Mouse (Mus musculus): ENCODE results near the gene Rrnad1. TPM values are rescaled to one million over a fixed set of nuclear protein-coding genes. Genes with fewer than 3 reads are reported as not detected.

The Rrnad1 gene
- polyA plus RNA-seq, 1 experiment, result 7.1 TPM

- no peaks in the 10 kb centered on the region for H3K27me3 ChIP-seq (ENCODE audit: control insufficient read depth, insufficient read depth, insufficient read length)
- no peaks in the 10 kb centered on the region for H3K79me2 ChIP-seq (ENCODE audit: control insufficient read depth, insufficient read depth)
- no peak overlapping the region for H3ac ChIP-seq (ENCODE audit: control insufficient read depth, insufficient read length, low read depth)
- no peak overlapping the region for H3K4me3 ChIP-seq (ENCODE audit: insufficient read depth, poor library complexity, severe bottlenecking)
- TF ChIP-seq MYOG (IDR thresholded peaks at IDR 0.05; ENCODE audit: control insufficient read depth, extremely low read depth, insufficient read length) (no peak), USF1 (IDR thresholded peaks at IDR 0.05; ENCODE audit: low read depth) (no peak), MYOD1 (IDR thresholded peaks at IDR 0.05; ENCODE audit: control insufficient read depth, insufficient read length, low read depth) (no peak), MAX (IDR thresholded peaks at IDR 0.05) (no peak), FOSL1 (IDR thresholded peaks at IDR 0.05; ENCODE audit: insufficient read depth, low read length, poor library complexity, severe bottlenecking) (no peak), CEBPB (IDR thresholded peaks at IDR 0.05; ENCODE audit: low read depth) (no peak), CTCF (IDR thresholded peaks at IDR 0.05; ENCODE audit: control insufficient read depth, insufficient read depth, insufficient read length) (no peak)
- H3K36me3 ChIP-seq (ENCODE audit: control insufficient read depth, insufficient read depth), result peaks cover 15% of the 10 kb centered on the region
- no peaks in the 10 kb centered on the region for H3K79me3 ChIP-seq (ENCODE audit: low read depth)
Observed at GRCm38 (mm10) chr3:87947811-87948199, 17.3 kb upstream of the Rrnad1 start.

DNA sequence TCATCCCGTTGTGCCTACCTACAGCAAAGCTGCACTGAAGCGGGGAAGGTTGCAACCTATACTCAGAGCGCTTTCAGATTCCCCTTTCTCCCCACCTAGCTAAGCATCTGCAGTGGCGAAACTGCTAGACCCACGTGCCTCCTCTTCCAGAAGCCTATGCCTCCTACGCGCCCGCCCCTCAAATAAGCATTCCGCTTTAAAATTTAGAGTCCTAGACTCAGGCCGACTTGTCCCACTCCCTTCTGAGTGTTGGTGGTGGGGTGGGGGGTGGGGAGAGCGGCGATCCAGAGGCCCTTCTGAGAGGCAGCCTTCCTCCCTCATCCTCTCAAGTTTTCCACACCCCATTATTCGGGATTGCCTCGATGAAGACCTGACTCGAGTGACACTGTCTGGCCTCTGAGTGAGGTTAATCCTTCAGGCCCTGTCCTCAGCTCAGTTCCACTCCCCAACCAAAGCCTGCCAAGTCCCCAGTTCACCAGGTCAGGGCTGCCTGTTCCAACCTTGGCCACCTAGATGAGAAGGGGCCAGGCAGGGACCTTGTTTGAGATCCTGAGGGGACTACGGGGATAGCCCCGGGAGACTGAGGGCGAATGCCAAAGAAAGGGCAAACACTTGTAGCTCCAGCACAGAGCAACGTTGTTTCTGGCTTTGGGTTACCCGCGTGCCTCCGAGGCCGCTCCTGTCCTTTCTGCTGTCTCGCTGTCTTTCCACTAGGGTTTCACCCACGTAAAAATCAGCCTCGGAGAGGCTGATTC, 16.7 kb upstream of the Rrnad1 start:
- H3K36me3 ChIP-seq (ENCODE audit: control insufficient read depth, insufficient read depth), result peaks cover 21% of the 10 kb centered on the region
- no peak overlapping the region for H3ac ChIP-seq (ENCODE audit: control insufficient read depth, insufficient read length, low read depth)
- no peaks in the 10 kb centered on the region for H3K27me3 ChIP-seq (ENCODE audit: control insufficient read depth, insufficient read depth, insufficient read length)
- H3K79me3 ChIP-seq (ENCODE audit: low read depth), result no peaks in the 10 kb centered on the region
- TF ChIP-seq CTCF (IDR thresholded peaks at IDR 0.05; ENCODE audit: control insufficient read depth, insufficient read depth, insufficient read length) (no peak), MAX (IDR thresholded peaks at IDR 0.05) (no peak), MYOD1 (IDR thresholded peaks at IDR 0.05; ENCODE audit: control insufficient read depth, insufficient read length, low read depth) (no peak), CEBPB (IDR thresholded peaks at IDR 0.05; ENCODE audit: low read depth) (no peak), MYOG (IDR thresholded peaks at IDR 0.05; ENCODE audit: control insufficient read depth, extremely low read depth, insufficient read length) (no peak), USF1 (IDR thresholded peaks at IDR 0.05; ENCODE audit: low read depth) (no peak), FOSL1 (IDR thresholded peaks at IDR 0.05; ENCODE audit: insufficient read depth, low read length, poor library complexity, severe bottlenecking) (no peak)
- no peaks in the 10 kb centered on the region for H3K79me2 ChIP-seq (ENCODE audit: control insufficient read depth, insufficient read depth)
- H3K4me3 ChIP-seq (ENCODE audit: insufficient read depth, poor library complexity, severe bottlenecking), result no peak overlapping the region

DNA sequence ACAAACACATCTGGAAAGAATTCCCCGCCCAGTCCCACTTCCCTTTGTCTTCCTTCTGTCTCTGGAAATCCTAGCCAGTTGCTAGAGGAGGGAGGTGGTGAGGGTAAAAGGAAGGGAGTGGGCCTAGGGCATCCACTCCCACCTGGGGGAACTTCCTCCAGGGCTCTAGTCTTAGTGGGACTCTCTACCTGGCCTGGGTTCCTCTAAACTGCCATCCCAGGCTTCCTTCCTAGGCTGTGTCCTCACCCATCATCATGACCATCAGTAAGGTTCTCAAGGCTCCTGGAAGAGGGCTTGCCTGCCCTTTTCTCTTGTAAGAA, 16.0 kb upstream of the Rrnad1 start:
- Histone ChIP-seq H3K4me3 (ENCODE audit: insufficient read depth, poor library complexity, severe bottlenecking) (no peak overlapping the region), H3K27me3 (ENCODE audit: control insufficient read depth, insufficient read depth, insufficient read length) (no peaks in the 10 kb centered on the region)

DNA sequence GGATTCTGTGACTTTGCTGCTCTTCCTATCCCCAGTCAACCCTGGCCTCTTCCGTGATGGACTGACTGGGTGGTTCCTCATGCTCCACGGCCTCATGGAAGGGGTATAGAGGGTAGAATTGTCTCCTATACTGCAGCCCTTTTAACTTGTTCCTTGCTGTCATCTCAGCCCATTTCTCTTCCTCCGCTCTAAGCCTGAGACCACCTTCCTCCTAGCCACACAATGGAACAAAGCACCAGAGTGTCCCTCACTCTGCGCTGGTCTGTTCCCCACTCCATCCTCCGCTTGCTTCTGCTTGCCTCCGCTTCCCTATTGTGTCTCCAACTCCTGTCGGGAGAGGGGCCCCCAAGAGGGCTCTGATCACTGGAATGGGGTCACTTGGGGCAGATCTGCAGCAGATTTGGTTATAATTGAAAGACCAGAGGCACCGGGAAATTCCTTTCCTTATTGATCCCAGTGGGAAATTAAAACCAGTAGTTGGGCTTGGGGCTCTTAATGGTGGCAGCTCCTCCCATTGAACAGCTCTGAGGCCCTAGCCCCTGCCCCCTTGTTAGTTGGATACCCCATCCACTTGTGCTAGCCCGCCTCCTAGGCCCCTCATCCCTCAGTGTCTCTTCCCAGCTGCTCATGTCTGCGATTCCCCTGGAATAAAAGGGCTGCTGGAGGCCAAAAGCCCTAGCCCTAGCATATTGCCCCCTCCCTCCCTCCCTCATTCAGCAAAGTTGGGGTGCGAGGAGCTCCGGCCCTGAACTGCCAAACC, 15.4 kb upstream of the Rrnad1 start:
- Histone ChIP-seq H3K4me3 (ENCODE audit: insufficient read depth, poor library complexity, severe bottlenecking) (no peak overlapping the region), H3K27me3 (ENCODE audit: control insufficient read depth, insufficient read depth, insufficient read length) (no peaks in the 10 kb centered on the region), H3K79me2 (ENCODE audit: control insufficient read depth, insufficient read depth) (no peaks in the 10 kb centered on the region), H3K36me3 (ENCODE audit: control insufficient read depth, insufficient read depth) (peaks cover 31% of the 10 kb centered on the region), H3K79me3 (ENCODE audit: low read depth) (no peaks in the 10 kb centered on the region), H3ac (ENCODE audit: control insufficient read depth, insufficient read length, low read depth) (no peak overlapping the region)
- TF ChIP-seq CTCF (IDR thresholded peaks at IDR 0.05; ENCODE audit: control insufficient read depth, insufficient read depth, insufficient read length), result no peak
- TF ChIP-seq MYOD1 (IDR thresholded peaks at IDR 0.05; ENCODE audit: control insufficient read depth, insufficient read length, low read depth), result no peak
- TF ChIP-seq MYOG (IDR thresholded peaks at IDR 0.05; ENCODE audit: control insufficient read depth, extremely low read depth, insufficient read length), result no peak
- no peak for TF ChIP-seq FOSL1 (IDR thresholded peaks at IDR 0.05; ENCODE audit: insufficient read depth, low read length, poor library complexity, severe bottlenecking)
- TF ChIP-seq CEBPB (IDR thresholded peaks at IDR 0.05; ENCODE audit: low read depth), result no peak
- TF ChIP-seq MAX (IDR thresholded peaks at IDR 0.05), result no peak
- TF ChIP-seq USF1 (IDR thresholded peaks at IDR 0.05; ENCODE audit: low read depth), result no peak

More for the DNA sequence above, 16.0 kb upstream of the Rrnad1 start:
- TF ChIP-seq MAX (IDR thresholded peaks at IDR 0.05) (no peak), CEBPB (IDR thresholded peaks at IDR 0.05; ENCODE audit: low read depth) (no peak), MYOD1 (IDR thresholded peaks at IDR 0.05; ENCODE audit: control insufficient read depth, insufficient read length, low read depth) (no peak), USF1 (IDR thresholded peaks at IDR 0.05; ENCODE audit: low read depth) (no peak), MYOG (IDR thresholded peaks at IDR 0.05; ENCODE audit: control insufficient read depth, extremely low read depth, insufficient read length) (no peak), FOSL1 (IDR thresholded peaks at IDR 0.05; ENCODE audit: insufficient read depth, low read length, poor library complexity, severe bottlenecking) (no peak), CTCF (IDR thresholded peaks at IDR 0.05; ENCODE audit: control insufficient read depth, insufficient read depth, insufficient read length) (no peak)
- Histone ChIP-seq H3K36me3 (ENCODE audit: control insufficient read depth, insufficient read depth) (peaks cover 27% of the 10 kb centered on the region), H3ac (ENCODE audit: control insufficient read depth, insufficient read length, low read depth) (no peak overlapping the region), H3K79me3 (ENCODE audit: low read depth) (no peaks in the 10 kb centered on the region), H3K79me2 (ENCODE audit: control insufficient read depth, insufficient read depth) (no peaks in the 10 kb centered on the region)

DNA sequence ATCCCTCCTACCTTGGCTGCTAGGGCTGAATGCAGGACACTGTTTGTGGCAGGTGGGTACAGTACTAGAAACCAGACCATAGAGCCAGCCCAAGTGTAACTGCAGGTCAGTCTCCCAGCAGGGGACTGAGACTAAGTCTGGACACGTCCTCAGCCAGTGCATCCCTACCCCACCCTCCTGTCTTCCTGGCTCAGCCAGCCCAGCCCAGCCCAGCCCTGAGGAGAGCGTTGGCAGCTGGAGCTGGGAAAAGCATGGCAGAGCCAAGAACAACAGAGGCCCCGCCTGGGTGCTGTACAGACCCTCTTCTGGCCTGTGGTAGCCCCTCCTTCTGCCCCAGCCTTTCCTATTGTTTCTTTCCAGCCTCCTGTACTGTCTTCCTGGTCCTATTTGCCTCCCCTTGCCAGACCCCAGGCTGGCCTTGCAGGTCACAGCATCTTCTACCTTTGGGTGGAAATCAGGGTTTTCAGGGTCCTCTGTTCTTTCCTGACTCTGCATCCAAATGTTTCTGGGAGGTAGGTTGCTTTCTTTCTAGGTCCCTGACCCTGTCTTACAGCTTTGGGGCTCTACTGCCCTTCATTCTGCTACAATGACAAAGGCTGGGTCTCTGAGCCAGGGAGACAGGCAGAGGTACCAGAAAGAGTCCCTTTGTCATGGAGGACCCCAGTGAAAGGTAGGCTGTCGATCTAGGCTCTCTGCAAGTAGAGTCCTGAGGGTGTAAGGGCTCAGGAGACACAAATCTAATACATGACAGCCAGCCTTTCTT, 14.5 kb upstream of the Rrnad1 start:
- no peak overlapping the region for H3ac ChIP-seq (ENCODE audit: control insufficient read depth, insufficient read length, low read depth)
- TF ChIP-seq MYOG (IDR thresholded peaks at IDR 0.05; ENCODE audit: control insufficient read depth, extremely low read depth, insufficient read length) (no peak), CEBPB (IDR thresholded peaks at IDR 0.05; ENCODE audit: low read depth) (no peak), MAX (IDR thresholded peaks at IDR 0.05) (no peak), USF1 (IDR thresholded peaks at IDR 0.05; ENCODE audit: low read depth) (no peak), MYOD1 (IDR thresholded peaks at IDR 0.05; ENCODE audit: control insufficient read depth, insufficient read length, low read depth) (no peak)

More for the DNA sequence above, 14.5 kb upstream of the Rrnad1 start:
- Histone ChIP-seq H3K27me3 (ENCODE audit: control insufficient read depth, insufficient read depth, insufficient read length) (no peaks in the 10 kb centered on the region), H3K4me3 (ENCODE audit: insufficient read depth, poor library complexity, severe bottlenecking) (no peak overlapping the region), H3K79me3 (ENCODE audit: low read depth) (no peaks in the 10 kb centered on the region), H3K36me3 (ENCODE audit: control insufficient read depth, insufficient read depth) (peaks cover 41% of the 10 kb centered on the region), H3K79me2 (ENCODE audit: control insufficient read depth, insufficient read depth) (no peaks in the 10 kb centered on the region)
